Mouse (Mus musculus): Measurements from ENCODE around the gene Gm14408.
"Not testable (repeated sequence)": the region's sequence is repeated elsewhere in the genome, so short reads cannot be mapped to it uniquely, and the experiment has no call there.

Gm14408 gene

GRCm38 (mm10) chr2:176830840-176831239 lies at the start of gene Gm14408:
Gene Gm14408 (plus strand): TSS chr2:176831140.
- not testable (repeated sequence) for DNase-seq (ENCODE audit: low read depth, low spot score)

GRCm38 (mm10) chr2:176798312-176798711 lies 32.6 kb upstream of the Gm14408 start, which contains the start of gene Gm14295:
Gene Gm14295 (plus strand): TSS chr2:176798612.
- DNase-seq (ENCODE audit: low read depth, low spot score), result not testable (repeated sequence)

GRCm38 (mm10) chr2:176798785-176799184 lies 32.2 kb upstream of the Gm14408 start:
- DNase-seq (ENCODE audit: low read depth, low spot score), result not testable (repeated sequence)
